Mouse (Mus musculus) CH12.LX (cell line): Measurements from ENCODE around the gene Fbxo30. TPM values are rescaled to one million over a fixed set of nuclear protein-coding genes. Genes with fewer than 3 reads are reported as not detected.

Experiments used
- DNase-seq: peaks from one replicate; pipeline ENCODE4 v3.0.0-alpha.2; 2013; ENCODE audit errors: extremely low read depth
- H3K27ac ChIP-seq: 2 replicates; pipeline ENCODE4 v1.5.1; 2012; ENCODE audit warnings: low read depth, mild to moderate bottlenecking, control low read depth, moderate library complexity; ENCODE audit not compliant: insufficient read depth
- H3K27me3 ChIP-seq: replicated peaks from 2 replicates; pipeline ENCODE3; 2012; ENCODE audit warnings: inconsistent platforms
- H3K36me3 ChIP-seq, 2 experiments: replicated peaks in 1 of 2; 2 replicates each; pipeline versions ENCODE3 to v1.6.1; 2012; ENCODE audit warnings: inconsistent platforms in 1 of 2, low read length in 1 of 2, mild to moderate bottlenecking in 1 of 2, mixed read lengths in 1 of 2, moderate library complexity in 1 of 2; ENCODE audit not compliant: control insufficient read depth in 1 of 2, insufficient read depth in 1 of 2
- H3K4me1 ChIP-seq, 2 experiments: 2 replicates each; pipeline ENCODE4 v1.6.1; 2012; ENCODE audit warnings: inconsistent platforms in 1 of 2, moderate library complexity in 1 of 2; ENCODE audit not compliant: insufficient read depth in 2 of 2, control insufficient read depth in 1 of 2
- H3K4me2 ChIP-seq: 2 replicates; pipeline ENCODE4 v1.6.1; 2012; ENCODE audit warnings: low read depth, mild to moderate bottlenecking, control low read depth; ENCODE audit not compliant: poor library complexity, insufficient read depth, severe bottlenecking
- H3K4me3 ChIP-seq, 3 experiments: fragments of 150-350 bp in 1 of 3; sonication (generic) in 1 of 3; replicated peaks in 1 of 3; 2 replicates each; pipeline versions ENCODE3 to v1.5.1; 2011 to 2012; ENCODE audit warnings: low read depth in 2 of 3, low read length in 2 of 3, mild to moderate bottlenecking in 2 of 3, moderate library complexity in 2 of 3, control low read depth in 1 of 3, improper control_type of control experiment in 1 of 3, inconsistent platforms in 1 of 3, mixed read lengths in 1 of 3; ENCODE audit not compliant: poor library complexity in 1 of 3
- H3K79me2 ChIP-seq: replicated peaks from 2 replicates; pipeline ENCODE4 v1.6.1; 2012; ENCODE audit warnings: mild to moderate bottlenecking, moderate library complexity; ENCODE audit not compliant: control insufficient read depth, poor library complexity, insufficient read depth, severe bottlenecking; ENCODE audit errors: extremely low read depth
- H3K9ac ChIP-seq: 2 replicates; pipeline ENCODE4 v1.6.1; 2012; ENCODE audit warnings: low read depth, mild to moderate bottlenecking, control low read depth, moderate library complexity; ENCODE audit not compliant: insufficient read depth
- H3K9me3 ChIP-seq: replicated peaks from 2 replicates; pipeline ENCODE3; 2012; ENCODE audit warnings: low read length, inconsistent platforms, mixed read lengths
- BHLHE40 ChIP-seq: IDR thresholded peaks from 2 replicates; pipeline ENCODE4 v1.6.1; 2011; ENCODE audit warnings: mild to moderate bottlenecking, low read depth, low read length, improper control_type of control experiment
- CTCF ChIP-seq, 2 experiments: IDR thresholded peaks in 1 of 2; conservative IDR thresholded peaks in 1 of 2; 2 replicates each; pipeline ENCODE4 v1.5.1; 2011 to 2012; ENCODE audit warnings: low read depth in 2 of 2, low read length in 2 of 2, improper control_type of control experiment in 1 of 2, inconsistent platforms in 1 of 2, mild to moderate bottlenecking in 1 of 2, moderate library complexity in 1 of 2
- ELF1 ChIP-seq: IDR thresholded peaks from 2 replicates; pipeline ENCODE4 v1.6.1; 2014; ENCODE audit warnings: low read depth, mild to moderate bottlenecking, inconsistent platforms, low read length, improper control_type of control experiment
- ETS1 ChIP-seq: conservative IDR thresholded peaks from 2 replicates; pipeline ENCODE4 v1.6.1; 2012; ENCODE audit warnings: low read depth, mild to moderate bottlenecking, inconsistent platforms, low read length, improper control_type of control experiment, moderate library complexity
- IRF4 ChIP-seq: IDR thresholded peaks from 2 replicates; pipeline ENCODE4 v1.6.1; 2014; ENCODE audit warnings: low read depth, mild to moderate bottlenecking, inconsistent platforms, low read length, improper control_type of control experiment
- JUN ChIP-seq: IDR thresholded peaks from 2 replicates; pipeline ENCODE4 v1.6.1; 2011; ENCODE audit warnings: low read depth, mild to moderate bottlenecking, low read length, improper control_type of control experiment, moderate library complexity; ENCODE audit not compliant: insufficient read depth
- JUND ChIP-seq: conservative IDR thresholded peaks from 2 replicates; pipeline ENCODE4 v1.6.1; 2011; ENCODE audit warnings: low read depth, low read length, improper control_type of control experiment
- MAFK ChIP-seq: IDR thresholded peaks from 2 replicates; pipeline ENCODE4 v1.6.1; 2011; ENCODE audit warnings: low read length, improper control_type of control experiment; ENCODE audit not compliant: insufficient replicate concordance
- PAX5 ChIP-seq: IDR thresholded peaks from 2 replicates; pipeline ENCODE4 v1.6.1; 2012; ENCODE audit warnings: low read length, inconsistent platforms, mixed read lengths
- POLR2A ChIP-seq: IDR thresholded peaks from 2 replicates; pipeline ENCODE4 v1.6.1; 2011; ENCODE audit warnings: low read depth, mild to moderate bottlenecking, improper control_type of control experiment, low read length
- RAD21 ChIP-seq: IDR thresholded peaks from 2 replicates; pipeline ENCODE4 v1.6.1; 2011; ENCODE audit warnings: low read depth, mild to moderate bottlenecking, low read length, improper control_type of control experiment, moderate library complexity
- RCOR1 ChIP-seq: conservative IDR thresholded peaks from 2 replicates; pipeline ENCODE4 v1.6.1; 2012; ENCODE audit warnings: low read depth, mild to moderate bottlenecking, inconsistent platforms, low read length, improper control_type of control experiment
- SMC3 ChIP-seq: IDR thresholded peaks from 2 replicates; pipeline ENCODE4 v1.6.1; 2011; ENCODE audit warnings: low read depth, low read length, improper control_type of control experiment
- UBTF ChIP-seq: IDR thresholded peaks from 2 replicates; pipeline ENCODE4 v1.6.1; 2012; ENCODE audit warnings: low read depth, mild to moderate bottlenecking, inconsistent platforms, low read length, improper control_type of control experiment, moderate library complexity
- USF2 ChIP-seq: conservative IDR thresholded peaks from 2 replicates; pipeline ENCODE4 v1.6.1; 2011; ENCODE audit warnings: low read depth, low read length, improper control_type of control experiment
- ZKSCAN1 ChIP-seq: IDR thresholded peaks from 2 replicates; pipeline ENCODE4 v1.6.1; 2012; ENCODE audit warnings: low read depth, inconsistent platforms, low read length, improper control_type of control experiment, borderline replicate concordance
- ZMIZ1 ChIP-seq: IDR thresholded peaks from 2 replicates; pipeline ENCODE4 v1.6.1; 2012; ENCODE audit warnings: low read depth, mild to moderate bottlenecking, inconsistent platforms, low read length, improper control_type of control experiment
- ZNF384 ChIP-seq: IDR thresholded peaks from 2 replicates; pipeline ENCODE4 v1.6.1; 2012; ENCODE audit warnings: low read depth, low read length, improper control_type of control experiment, inconsistent platforms
- dilution Hi-C: fragments of 300-500 bp; cut with MboI; formaldehyde crosslinking; loops from 2 replicates; pipeline ENCODE4 v1.14.3; 2020; ENCODE audit warnings: low sequenced_read_pairs; ENCODE audit not compliant: extremely low pct_unique_long_range_greater_than_20kb, extremely low pct_ligation_motif_present
- in situ Hi-C: fragments of 300-500 bp; cut with MboI; formaldehyde crosslinking; loops from 3 replicates; pipeline ENCODE4 v1.14.3; 2019; ENCODE audit warnings: low sequenced_read_pairs, low pct_ligation_motif_present, low pct_unique_long_range_greater_than_20kb, mixed read lengths
- polyA plus RNA-seq: library from polyadenylated mRNA; unstranded; fragments of >175 nt; gene quantifications from 2 replicates; pipeline ENCODE4 v1.2.1, GENCODE M21; 2012; ENCODE audit warnings: low read depth; ENCODE audit not compliant: insufficient read length
- total RNA-seq, 2 experiments: library from RNA; depleted of rRNA; stranded (reverse); fragments of 300-350 nt in 1 of 2; fragments of >200 nt in 1 of 2; gene quantifications; 2 replicates each; pipeline ENCODE4 v1.2.3; 2012 to 2014

The Fbxo30 gene
- total and polyA plus RNA-seq, 3 experiments = 1.8 to 3.1 (median 2.6) TPM

DNA sequence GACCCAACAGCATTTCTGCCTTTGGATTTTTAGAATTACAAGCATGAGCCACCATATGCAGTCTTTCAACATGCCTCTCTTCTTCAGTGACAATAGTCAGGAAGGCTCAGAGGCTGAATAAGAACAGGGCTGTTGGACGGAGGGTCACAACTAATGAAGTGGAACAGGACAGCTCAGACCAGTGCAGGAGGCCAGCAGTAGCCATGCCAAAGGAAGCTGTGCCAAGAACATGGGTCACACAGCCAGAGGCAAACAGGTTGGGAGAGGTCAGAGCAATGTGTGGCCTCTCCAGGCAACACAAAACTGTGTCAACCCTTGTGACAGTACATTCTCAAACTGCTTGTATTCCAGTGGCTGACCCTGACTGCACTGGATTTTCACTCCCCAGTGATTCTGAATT, 6.7 kb upstream of the Fbxo30 start:
- H3K4me2 ChIP-seq = no peak overlapping the region
- no peaks in the 10 kb centered on the region for H3K79me2 ChIP-seq
- no peak for DNase-seq
- H3K4me1 ChIP-seq = peaks cover 0 to 5% of the 10 kb centered on the region in 2 experiments; a peak in 1 of 4 replicates
- H3K27ac ChIP-seq = no peak overlapping the region
- H3K4me3 ChIP-seq = no peak overlapping the region
- H3K9ac ChIP-seq = no peak overlapping the region
- no peaks in the 10 kb centered on the region for H3K9me3 ChIP-seq
- in situ Hi-C loops (no loop called here), dilution Hi-C loops (no loop called here)
- H3K27me3 ChIP-seq = no peaks in the 10 kb centered on the region
- H3K36me3 ChIP-seq = no peaks in the 10 kb centered on the region
- TF ChIP-seq BHLHE40 (no peak), RCOR1 (no peak), ETS1 (no peak), CTCF (conservative IDR thresholded peaks at IDR 0.05 in 1 of 2, IDR thresholded peaks at IDR 0.05 in 1 of 2; ENCODE audit: low read depth in 2 of 2, low read length in 2 of 2) (no peak), JUND (no peak), JUN (no peak), PAX5 (no peak), UBTF (no peak), MAFK (no peak), ZKSCAN1 (no peak), ZMIZ1 (no peak)

DNA sequence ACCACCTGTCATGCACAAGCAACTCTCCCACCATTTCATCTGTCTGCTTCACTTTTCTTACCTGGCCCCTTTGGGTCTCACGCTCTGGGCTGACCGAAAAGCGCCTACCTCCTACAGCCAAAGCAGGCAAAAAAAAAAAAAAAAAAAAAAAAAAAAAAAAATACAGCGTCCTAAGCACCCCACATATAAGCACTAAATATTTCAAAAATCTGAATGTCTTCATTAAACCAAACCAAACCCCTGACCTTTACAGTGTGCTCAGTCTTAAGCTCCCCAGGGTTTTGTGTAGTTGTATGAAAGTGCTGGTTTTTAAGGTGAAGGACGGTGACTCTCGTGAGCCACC, 924 bp upstream of the Fbxo30 start:
- TF ChIP-seq POLR2A = no peak
- TF ChIP-seq CTCF (conservative IDR thresholded peaks at IDR 0.05 in 1 of 2, IDR thresholded peaks at IDR 0.05 in 1 of 2; ENCODE audit: low read depth in 2 of 2, low read length in 2 of 2) = no peak
- TF ChIP-seq ZKSCAN1 = no peak
- TF ChIP-seq SMC3 = no peak
- TF ChIP-seq USF2 = no peak
- no peak for TF ChIP-seq IRF4
- TF ChIP-seq RAD21 = no peak
- peak; percentile 37; the same call in 1 of the 2 replicates for TF ChIP-seq ETS1
- TF ChIP-seq ZMIZ1 = no peak
- peak; percentile 91 for TF ChIP-seq ZNF384
- TF ChIP-seq JUND = no peak
- no peak for TF ChIP-seq JUN
- no peak for TF ChIP-seq ELF1
- peak overlapping the region; percentile 59 to 69 (median 68) for H3K4me3 ChIP-seq
- peaks cover 0 to 12% of the 10 kb centered on the region in 2 experiments; a peak in 3 of 4 replicates for H3K4me1 ChIP-seq
- H3K27ac ChIP-seq = peak overlapping the region; percentile 64; the same call in 1 of the 2 replicates
- dilution Hi-C loops = no loop called here
- no peaks in the 10 kb centered on the region for H3K27me3 ChIP-seq
- in situ Hi-C loops = no loop called here
- DNase-seq = no peak
- peaks cover 3% of the 10 kb centered on the region; the same call in 1 of the 2 replicates for H3K79me2 ChIP-seq
- peak overlapping the region; percentile 28 for H3K9ac ChIP-seq
- H3K4me2 ChIP-seq = peak overlapping the region; percentile 61
- H3K36me3 ChIP-seq = peaks cover 0 to 2% of the 10 kb centered on the region in 2 experiments
- peaks cover 3% of the 10 kb centered on the region for H3K9me3 ChIP-seq
